Mouse (Mus musculus) liver, adult 2 months (tissue): ENCODE data around the gene Ticam1.
A peak's percentile ranks its signal among the peaks of the same experiment; 100 is the strongest.

Experiments
- CTCF ChIP-seq: fragments of 200-500 bp; IDR thresholded peaks from 2 replicates; pipeline ENCODE4 v1.5.1; 2011; ENCODE audit warnings: low read depth, low read length, control low read depth
- POLR2A ChIP-seq: fragments of 200-500 bp; IDR thresholded peaks from 2 replicates; pipeline ENCODE4 v1.6.1; 2011; ENCODE audit warnings: low read length, control low read depth; ENCODE audit not compliant: insufficient read depth; ENCODE audit errors: extremely low read depth

GRCm38 (mm10) chr17:56269153-56269630, 7.4 kb downstream of the Ticam1 start:
- TF ChIP-seq CTCF: no peak
- TF ChIP-seq POLR2A: 0 out of 2 replicates have a peak, but pooled peaks have one; percentile 6
